Mouse (Mus musculus): ENCODE data around the gene Pex14. TPM values are rescaled to one million over a fixed set of nuclear protein-coding genes. Genes with fewer than 3 reads are reported as not detected.

Pex14 gene
- total RNA-seq, 2 experiments from 2014 or later, result 36.5 to 41.7 TPM

Other genes starting within 250 kb of the Pex14 start
- 10 to 100 TPM; 58.3 to 61.6 TPM for gene Dffa, start 4.3 kb upstream of the Pex14 start, total RNA-seq (2021)
- gene Cort, start 26.9 kb upstream of the Pex14 start, total RNA-seq (2021), result 10 to 100 TPM; 16.3 to 21.3 TPM
- 10 to 100 TPM; 22.7 to 24.1 TPM for gene Cenps, start 37.8 kb upstream of the Pex14 start, total RNA-seq (2021)
- 10 to 100 TPM; 42.5 to 45.3 TPM for gene Pgd, start 66.9 kb upstream of the Pex14 start, total RNA-seq (2021)
- gene Kif1b, start 207.8 kb upstream of the Pex14 start, total RNA-seq (2021), result 100 to 1,000 TPM; 412 to 453 TPM

All from left cerebral cortex, postnatal 14 days (tissue).